Mouse (Mus musculus) ES-E14 (cell line): ENCODE measurements around the gene Arl4c. TPM values are rescaled to one million over a fixed set of nuclear protein-coding genes. Genes with fewer than 3 reads are reported as not detected.

Source experiments
- DNase-seq: peaks from one replicate; pipeline ENCODE4 v3.0.0-alpha.2; 2013; ENCODE audit warnings: low read depth, low spot score
- H3K27ac ChIP-seq: 2 replicates; pipeline ENCODE4 v1.5.1; 2012; ENCODE audit warnings: low read depth, mild to moderate bottlenecking, low read length, moderate library complexity, mixed read lengths; ENCODE audit not compliant: poor library complexity, insufficient read depth, severe bottlenecking
- H3K36me3 ChIP-seq: 2 replicates; pipeline ENCODE4 v1.6.1; 2012; ENCODE audit warnings: mild to moderate bottlenecking, low read length, moderate library complexity, mixed read lengths; ENCODE audit not compliant: control insufficient read depth, poor library complexity, insufficient read depth, severe bottlenecking
- H3K4me1 ChIP-seq, 2 experiments: fragments of 150-350 bp in 1 of 2; sonication (generic) in 1 of 2; 2 replicates each; pipeline ENCODE4 v1.6.1; 2012; ENCODE audit warnings: low read length in 2 of 2, mild to moderate bottlenecking in 1 of 2, mixed read lengths in 1 of 2; ENCODE audit not compliant: control insufficient read depth in 2 of 2, insufficient read depth in 2 of 2, poor library complexity in 1 of 2
- H3K4me3 ChIP-seq, 2 experiments: fragments of 150-350 bp in 1 of 2; sonication (generic) in 1 of 2; 2 replicates each; pipeline ENCODE4 v1.5.1; 2012; ENCODE audit warnings: low read length in 2 of 2, low read depth in 1 of 2, mild to moderate bottlenecking in 1 of 2, mixed read lengths in 1 of 2; ENCODE audit not compliant: insufficient read depth in 1 of 2, poor library complexity in 1 of 2, severe bottlenecking in 1 of 2
- H3K9ac ChIP-seq: 2 replicates; pipeline ENCODE4 v1.6.1; 2012; ENCODE audit warnings: low read depth, mild to moderate bottlenecking, low read length, mixed read lengths; ENCODE audit not compliant: poor library complexity, insufficient read depth, severe bottlenecking
- H3K9me3 ChIP-seq: fragments of 150-350 bp; sonication (generic); 2 replicates; pipeline ENCODE4 v1.6.1; 2012; ENCODE audit warnings: low read depth, mild to moderate bottlenecking, low read length; ENCODE audit not compliant: control insufficient read depth, insufficient read depth
- CHD2 ChIP-seq: IDR thresholded peaks from 2 replicates; pipeline ENCODE4 v1.6.1; 2014; ENCODE audit warnings: mild to moderate bottlenecking, low read depth, low read length, inconsistent platforms
- HCFC1 ChIP-seq: IDR thresholded peaks from 2 replicates; pipeline ENCODE4 v1.6.1; 2012; ENCODE audit warnings: low read length, inconsistent platforms, borderline replicate concordance; ENCODE audit not compliant: insufficient read depth
- MAFK ChIP-seq: IDR thresholded peaks from 2 replicates; pipeline ENCODE4 v1.6.1; 2014; ENCODE audit warnings: mild to moderate bottlenecking, low read depth, low read length, inconsistent platforms; ENCODE audit not compliant: insufficient read depth
- ZC3H11A ChIP-seq: IDR thresholded peaks from 2 replicates; pipeline ENCODE4 v1.6.1; 2012; ENCODE audit warnings: low read depth, mild to moderate bottlenecking, inconsistent platforms, low read length, borderline replicate concordance
- ZNF384 ChIP-seq: IDR thresholded peaks from 2 replicates; pipeline ENCODE4 v1.6.1; 2012; ENCODE audit warnings: low read depth, low read length, inconsistent platforms
- in situ Hi-C, 2 experiments: fragments of 600-800 bp; cut with MboI; formaldehyde crosslinking; loops; one replicate each; pipeline ENCODE4 v1.15.1; 2025; ENCODE audit warnings: low sequenced_read_pairs in 2 of 2, inconsistent platforms in 1 of 2; ENCODE audit not compliant: unreplicated experiment in 2 of 2
- total RNA-seq: library from RNA; depleted of rRNA; stranded (reverse); fragments of 300-350 nt; gene quantifications from 2 replicates; pipeline ENCODE4 v1.2.3, GENCODE M21; 2012

Arl4c gene
- total RNA-seq, 1 experiment = 37.7 TPM

GRCm38 (mm10) chr1:88698131-88698530 is 3.9 kb downstream of the Arl4c start:
- peaks cover 0 to 8% of the 10 kb centered on the region in 2 experiments; a peak in 2 of 4 replicates for H3K4me1 ChIP-seq
- H3K27ac ChIP-seq = no peak overlapping the region
- TF ChIP-seq CHD2 (no peak), ZC3H11A (no peak)
- in situ Hi-C loops = no loop called here
- H3K9me3 ChIP-seq = no peaks in the 10 kb centered on the region
- H3K4me3 ChIP-seq = no peak overlapping the region
- H3K9ac ChIP-seq = no peak overlapping the region
- H3K36me3 ChIP-seq = no peaks in the 10 kb centered on the region; the same call in 1 of the 2 replicates
- no peak for DNase-seq

- TF ChIP-seq MAFK (no peak), HCFC1 (no peak), ZNF384 (no peak), CHD2 (no peak), ZC3H11A (no peak)
- no peak overlapping the region for H3K4me3 ChIP-seq
- no peaks in the 10 kb centered on the region for H3K9me3 ChIP-seq
- in situ Hi-C loops = no loop called here
- H3K36me3 ChIP-seq = no peaks in the 10 kb centered on the region; the same call in 1 of the 2 replicates
- H3K9ac ChIP-seq = no peak overlapping the region
- no peak overlapping the region for H3K27ac ChIP-seq
- H3K4me1 ChIP-seq = peaks cover 0 to 14% of the 10 kb centered on the region in 2 experiments; a peak in 2 of 4 replicates
- no peak for DNase-seq
These were observed 5.6 kb downstream of the Arl4c start for GRCm38 (mm10) chr1:88696408-88696807.

GRCm38 (mm10) chr1:88694353-88694752 is 7.7 kb downstream of the Arl4c start:
- Histone ChIP-seq H3K4me3 (no peak overlapping the region), H3K9me3 (no peaks in the 10 kb centered on the region), H3K27ac (no peak overlapping the region), H3K4me1 (peaks cover 0 to 11% of the 10 kb centered on the region in 2 experiments; a peak in 1 of 4 replicates), H3K36me3 (no peaks in the 10 kb centered on the region; the same call in 1 of the 2 replicates), H3K9ac (no peak overlapping the region)
- no peak for DNase-seq
- in situ Hi-C loops = no loop called here
- TF ChIP-seq HCFC1 = no peak
- no peak for TF ChIP-seq CHD2
- TF ChIP-seq MAFK = no peak
- no peak for TF ChIP-seq ZC3H11A
- no peak for TF ChIP-seq ZNF384

- DNase-seq = no peak
- in situ Hi-C loops = no loop called here
- Histone ChIP-seq H3K9me3 (no peaks in the 10 kb centered on the region), H3K36me3 (no peaks in the 10 kb centered on the region), H3K4me1 (peaks cover 0 to 11% of the 10 kb centered on the region in 2 experiments; a peak in 1 of 4 replicates), H3K9ac (no peak overlapping the region), H3K27ac (no peak overlapping the region), H3K4me3 (no peak overlapping the region)
- TF ChIP-seq ZC3H11A = no peak
- TF ChIP-seq ZNF384 = no peak
- TF ChIP-seq CHD2 = no peak
- no peak for TF ChIP-seq HCFC1
These were observed 9.7 kb downstream of the Arl4c start for GRCm38 (mm10) chr1:88692293-88692827.

GRCm38 (mm10) chr1:88690601-88691000 is 11.4 kb downstream of the Arl4c start:
- no peak for TF ChIP-seq CHD2
- TF ChIP-seq MAFK = no peak
- TF ChIP-seq ZC3H11A = no peak
- TF ChIP-seq ZNF384 = no peak
- TF ChIP-seq HCFC1 = no peak
- H3K4me1 ChIP-seq = peaks cover 0 to 11% of the 10 kb centered on the region in 2 experiments; a peak in 1 of 4 replicates
- no peaks in the 10 kb centered on the region for H3K9me3 ChIP-seq
- H3K4me3 ChIP-seq = no peak overlapping the region
- no peak overlapping the region for H3K9ac ChIP-seq
- H3K27ac ChIP-seq = no peak overlapping the region
- no peaks in the 10 kb centered on the region for H3K36me3 ChIP-seq
- DNase-seq = no peak
- in situ Hi-C loops = no loop called here
